Comparison of ENCODE assay signal across 16 mouse cellular contexts in the genomic region with DNA sequence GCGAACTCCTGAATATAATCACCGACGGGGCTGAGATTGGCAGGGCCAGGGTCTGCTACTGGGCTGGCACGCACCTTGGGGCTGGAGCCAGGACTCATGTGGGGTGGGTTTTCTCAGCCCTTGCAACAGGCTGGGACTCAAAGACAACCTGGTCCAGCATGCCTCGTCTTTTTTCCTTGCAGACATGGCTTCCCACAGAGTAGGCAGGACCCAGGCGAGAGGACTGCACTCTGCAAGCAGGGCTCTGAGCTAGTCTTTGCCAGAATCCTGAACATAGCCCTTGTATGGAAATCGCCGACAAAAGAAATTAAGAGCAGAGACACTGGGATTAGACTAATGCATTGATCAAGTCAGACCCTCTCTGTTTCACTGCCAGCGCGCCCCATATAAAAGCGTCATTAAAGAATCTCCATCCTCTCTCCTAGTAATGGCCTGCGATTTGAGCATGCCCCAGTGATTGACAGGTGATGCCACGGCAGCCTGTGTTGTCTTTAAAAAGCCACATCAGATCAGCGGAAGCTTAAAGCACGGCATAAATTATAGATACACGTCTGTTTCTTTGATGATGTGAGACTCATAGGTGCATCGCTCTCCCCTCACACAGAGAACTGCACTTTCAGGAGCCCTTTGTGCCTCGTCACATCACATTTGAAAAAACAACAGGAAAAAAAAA.
DNase-seq lines count a peak whose midpoint lies in the region; ATAC-seq and TF ChIP-seq lines count a peak whose summit lies in the region.
"Had no signal": no experiment of that assay in that cellular context is flagged by ENCODE, and none has a peak within 500 bp of the region (broad histone marks: within the 10 kb centered on the region; RNA-seq: fewer than 3 reads in every experiment).

No protein-coding gene starts in this region.

- peak; percentile 43; the same call in 1 of the 2 replicates for ATAC-seq in forebrain, postnatal 0 days
- peak; percentile 17; the same call in 1 of the 2 replicates for ATAC-seq in neural tube, embryonic 15.5 days (ENCODE audit: low FRiP score)
- ATAC-seq: CD4-positive, CD25-positive, alpha-beta regulatory T cell, adult 4 months had no signal

- H3K4me1 ChIP-seq in forebrain, postnatal 0 days (ENCODE audit: insufficient read depth): 0 out of 2 replicates have a peak, but pooled peaks cover 3% of the 10 kb centered on the region
- H3K4me1 ChIP-seq in neural tube, embryonic 15.5 days: peaks cover 27% of the 10 kb centered on the region
- H3K4me1 ChIP-seq: liver, embryonic 13.5 days had no signal

- peak overlapping the region; percentile 36 for H3K4me2 ChIP-seq in forebrain, postnatal 0 days (ENCODE audit: low read depth)
- peak overlapping the region; percentile 13; the same call in 1 of the 2 replicates for H3K4me2 ChIP-seq in neural tube, embryonic 15.5 days
- H3K4me2 ChIP-seq: liver, embryonic 13.5 days; lung, embryonic 15.5 days had no signal

- H3K27ac ChIP-seq in layer of hippocampus, adult 2 months: no peak overlapping the region
- no peak overlapping the region for H3K27ac ChIP-seq in forebrain, postnatal 0 days (ENCODE audit: low read depth, low read length)
- peak overlapping the region; percentile 2 for H3K27ac ChIP-seq in neural tube, embryonic 15.5 days (replicated peaks)
- H3K27ac ChIP-seq: liver, embryonic 13.5 days; lung, embryonic 15.5 days; stomach, postnatal 0 days had no signal

- no peaks in the 10 kb centered on the region for H3K27me3 ChIP-seq in forebrain, postnatal 0 days (ENCODE audit: insufficient read depth, low read length)
- H3K27me3 ChIP-seq in neural tube, embryonic 15.5 days (replicated peaks): no peaks in the 10 kb centered on the region
- H3K27me3 ChIP-seq: liver, embryonic 13.5 days; lung, embryonic 15.5 days had no signal

- H3K9ac ChIP-seq in forebrain, postnatal 0 days: no peak overlapping the region
- H3K9ac ChIP-seq in neural tube, embryonic 15.5 days (replicated peaks): no peak overlapping the region
- H3K9ac ChIP-seq: liver, embryonic 13.5 days; lung, embryonic 15.5 days had no signal

- 20% methylated on average over 18 of the region's 18 CpGs for WGBS in forebrain, postnatal 0 days
- WGBS in neural tube, embryonic 15.5 days: 42% methylated on average over 18 of the region's 18 CpGs

- H3K36me3 ChIP-seq in forebrain, postnatal 0 days (ENCODE audit: insufficient read depth): no peaks in the 10 kb centered on the region
- no peaks in the 10 kb centered on the region for H3K36me3 ChIP-seq in neural tube, embryonic 15.5 days
- H3K36me3 ChIP-seq: G1E; liver, embryonic 13.5 days; lung, embryonic 15.5 days had no signal

- H3K9me3 ChIP-seq in forebrain, postnatal 0 days (ENCODE audit: low read length): no peaks in the 10 kb centered on the region
- H3K9me3 ChIP-seq in neural tube, embryonic 15.5 days (replicated peaks): no peaks in the 10 kb centered on the region
- H3K9me3 ChIP-seq: liver, embryonic 13.5 days; lung, embryonic 15.5 days had no signal

- H3K4me3 ChIP-seq in layer of hippocampus, adult 2 months: peak overlapping the region; percentile 2; the same call in 1 of the 2 replicates
- H3K4me3 ChIP-seq in forebrain, postnatal 0 days (ENCODE audit: low read depth, low read length): 0 out of 2 replicates have a peak overlapping the region, but pooled peaks have one; percentile 0
- no peak overlapping the region for H3K4me3 ChIP-seq in neural tube, embryonic 15.5 days (replicated peaks)
- H3K4me3 ChIP-seq: liver, embryonic 13.5 days; lung, embryonic 15.5 days had no signal

- no peak for TF ChIP-seq CTCF in layer of hippocampus, adult 2 months (conservative IDR thresholded peaks at IDR 0.05)
- TF ChIP-seq CTCF in forebrain, postnatal 0 days (IDR thresholded peaks at IDR 0.05; ENCODE audit: low read depth): no peak

- peak; percentile 79 to 87 for DNase-seq in cerebellum, postnatal 10 days
- no peak for DNase-seq in cerebellum, adult 11-12 months
- DNase-seq in layer of hippocampus, adult 2 months (ENCODE audit: low spot score in 2 of 2): no peak
- DNase-seq in layer of hippocampus, postnatal 14 days (ENCODE audit: low spot score in 2 of 2): no peak
- peak; percentile 42 for DNase-seq in forebrain, postnatal 0 days
- no peak for DNase-seq in right cerebral cortex, postnatal 4 days
- DNase-seq in natural killer cell, adult 2 months (ENCODE audit: low spot score in 2 of 2): no peak
- DNase-seq: cerebellum, postnatal 25 days; gastrocnemius, postnatal 14 days; liver, embryonic 13.5 days; right cerebral cortex, postnatal 14 days had no signal

Comparison
In these comparisons a context has a peak if more than half of its experiments do, and no peak if none do; other contexts are left out.
1. DNase-seq: peak in cerebellum, postnatal 10 days (2 of 2) and forebrain, postnatal 0 days (single experiment); none in cerebellum, adult 11-12 months (single experiment), layer of hippocampus, adult 2 months (0 of 2), layer of hippocampus, postnatal 14 days (0 of 2), right cerebral cortex, postnatal 4 days (single experiment) and natural killer cell, adult 2 months (0 of 2).